Mouse (Mus musculus) kidney, postnatal 36 days (tissue): ENCODE results near the gene Mgat2.
"Not testable (repeated sequence)": the region's sequence is repeated elsewhere in the genome, so short reads cannot be mapped to it uniquely, and the experiment has no call there.

ENCODE experiments used
- DNase-seq, 2 experiments: peaks; one replicate each; pipeline ENCODE4 v3.0.0; 2021 to 2022; ENCODE audit warnings: mixed read lengths in 2 of 2

The Mgat2 gene

GRCm38 (mm10) chr12:69183583-69184308, at the start of gene Mgat2, which contains the start of gene Rpl36al:
Gene Mgat2 (plus strand): TSS chr12:69184157.
Gene Rpl36al (minus strand): TSS chr12:69184083.
- DNase-seq: peak; percentile 99 to 100

- no peak for DNase-seq
Observed at GRCm38 (mm10) chr12:69139201-69139600, 44.8 kb upstream of the Mgat2 start.

GRCm38 (mm10) chr12:69139841-69140240, 44.1 kb upstream of the Mgat2 start:
- DNase-seq: no peak

GRCm38 (mm10) chr12:69143460-69143859, 40.5 kb upstream of the Mgat2 start:
- DNase-seq: no peak

GRCm38 (mm10) chr12:69147166-69147735, 36.7 kb upstream of the Mgat2 start:
- DNase-seq: no peak

- DNase-seq: no peak
Observed at GRCm38 (mm10) chr12:69150049-69150448, 33.9 kb upstream of the Mgat2 start.

- no peak for DNase-seq
Observed at GRCm38 (mm10) chr12:69155923-69156322, 28.0 kb upstream of the Mgat2 start.

GRCm38 (mm10) chr12:69156436-69156835, 27.5 kb upstream of the Mgat2 start:
- DNase-seq: no peak

GRCm38 (mm10) chr12:69157107-69157506, 26.9 kb upstream of the Mgat2 start:
- no peak for DNase-seq

- no peak for DNase-seq
Observed at GRCm38 (mm10) chr12:69158366-69158764, 25.6 kb upstream of the Mgat2 start.

GRCm38 (mm10) chr12:69158765-69159577, 25.0 kb upstream of the Mgat2 start, which contains the start of gene Rps29:
Gene Rps29 (minus strand): TSS chr12:69159186.
- DNase-seq: peak; percentile 97 to 98

GRCm38 (mm10) chr12:69159578-69159940, 24.4 kb upstream of the Mgat2 start:
- peak; percentile 18 to 27 for DNase-seq

- not testable (repeated sequence) for DNase-seq
Observed at GRCm38 (mm10) chr12:69160677-69161076, 23.3 kb upstream of the Mgat2 start.

GRCm38 (mm10) chr12:69163586-69163985, 20.4 kb upstream of the Mgat2 start:
- DNase-seq: not testable (repeated sequence)

- DNase-seq: no peak
Observed at GRCm38 (mm10) chr12:69164904-69165303, 19.1 kb upstream of the Mgat2 start.

GRCm38 (mm10) chr12:69166861-69167581, 16.9 kb upstream of the Mgat2 start:
- not testable (repeated sequence) for DNase-seq

- no peak for DNase-seq
Observed at GRCm38 (mm10) chr12:69167656-69168460, 16.1 kb upstream of the Mgat2 start.

GRCm38 (mm10) chr12:69168461-69169106, 15.4 kb upstream of the Mgat2 start, which contains the start of gene Lrr1:
Gene Lrr1 (plus strand): TSS chr12:69168814.
- DNase-seq: peak; percentile 85 to 93

GRCm38 (mm10) chr12:69171307-69171706, 12.7 kb upstream of the Mgat2 start:
- DNase-seq: no peak

GRCm38 (mm10) chr12:69175975-69176374, 8.0 kb upstream of the Mgat2 start:
- DNase-seq: no peak

GRCm38 (mm10) chr12:69177526-69177925, 6.4 kb upstream of the Mgat2 start:
- DNase-seq: no peak
